Mouse (Mus musculus): ENCODE measurements around the gene Bad. TPM values are rescaled to one million over a fixed set of nuclear protein-coding genes. Genes with fewer than 3 reads are reported as not detected.

Gene Bad
- 47.9 and 48.1 TPM in 2 replicates for polyA plus RNA-seq (2021; fragmentation: Nextera tagmentation)
- long read RNA-seq, experiment 1, transcript Bad-201 (4 exons, 1,452 nt): minor isoform, 13 of 54 reads
- long read RNA-seq, experiment 1, transcript Bad-202 (4 exons, 990 nt): major isoform, 33 of 54 reads
- long read RNA-seq, experiment 1, partial matches to known transcripts: 4 of 54 reads
- long read RNA-seq, experiment 1, other reads (novel, unspliced or antisense): 0 of 54 reads
- long read RNA-seq, experiment 2, transcript Bad-202 (4 exons, 990 nt): minor isoform, 13 of 72 reads
- long read RNA-seq, experiment 2, transcript Bad-201 (4 exons, 1,452 nt): major isoform, 55 of 72 reads
- long read RNA-seq, experiment 2, partial matches to known transcripts: 1 of 72 reads
- long read RNA-seq, experiment 2, other reads (novel, unspliced or antisense): 2 of 72 reads

GRCm38 (mm10) chr19:6941372-6942248 lies at the start of gene Bad:
Bad (plus strand) TSS chr19:6941861.

GRCm38 (mm10) chr19:6909507-6910289 lies 32.0 kb upstream of the Bad start, which contains the start of the genes Trmt112 and Prdx5:
Trmt112 (plus strand) TSS chr19:6909698.
Prdx5 (minus strand) TSS chr19:6910106.

GRCm38 (mm10) chr19:6921647-6922567 lies 19.8 kb upstream of the Bad start, which contains the start of gene Esrra:
Esrra (minus strand) TSS chr19:6921813.

DNA sequence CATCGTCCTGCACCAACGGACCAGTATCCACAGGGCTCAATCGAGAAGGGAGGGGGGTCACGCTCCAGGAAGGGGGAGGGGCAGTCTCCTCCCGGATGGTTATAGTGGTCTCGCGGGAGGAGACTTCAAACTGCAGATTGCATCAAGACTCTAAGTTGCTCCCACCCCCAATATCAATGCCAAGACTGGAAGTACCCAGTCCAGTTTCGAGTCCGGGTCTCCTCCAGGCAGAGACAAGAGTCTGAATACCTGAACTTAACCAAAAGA lies 16.4 kb upstream of the Bad start, which contains the start of gene Catsperz:
TSS of gene Catsperz (minus strand) at position 74 of the 267 bp plus-strand sequence.

DNA sequence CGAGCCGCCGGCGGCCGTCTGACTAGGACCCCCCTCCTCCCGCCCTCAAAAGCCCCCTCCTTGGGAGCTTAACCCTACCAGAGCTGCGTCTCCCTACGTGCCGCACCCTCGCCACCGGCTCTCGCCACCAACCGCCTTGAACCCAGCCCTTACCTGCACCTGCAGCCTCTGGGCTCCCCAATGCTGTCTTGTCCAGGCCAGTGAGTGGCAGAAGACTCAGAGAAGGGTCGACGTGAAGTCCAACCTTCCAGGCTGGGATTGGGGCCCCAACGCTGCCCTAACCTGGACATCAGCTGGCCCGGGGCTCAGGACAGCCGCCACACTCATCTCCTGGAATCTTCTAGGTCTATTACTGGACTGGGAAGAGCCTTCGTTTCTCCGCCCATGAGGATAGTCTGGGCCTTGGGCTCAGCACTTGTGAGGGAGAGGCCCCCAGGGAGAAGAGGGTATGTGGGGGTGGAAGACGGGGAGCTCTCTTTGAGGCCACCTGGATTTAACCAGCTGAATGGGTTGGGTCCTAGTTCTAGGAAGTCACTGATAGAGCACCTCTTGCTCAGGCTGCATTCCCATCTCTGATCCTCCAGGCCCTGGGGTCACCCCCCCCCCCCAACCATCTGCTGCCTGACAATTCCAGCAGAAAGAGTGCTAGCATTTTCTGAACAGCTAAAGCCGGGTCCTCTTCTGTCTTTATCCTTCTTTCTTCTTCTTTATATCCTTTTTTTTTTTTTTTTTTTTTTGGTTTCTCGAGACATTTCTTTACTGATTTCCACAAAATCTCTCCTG lies 7.3 kb upstream of the Bad start, which contains the start of gene Kcnk4:
TSS of gene Kcnk4 (minus strand) at position 321 of the 783 bp plus-strand sequence.

GRCm38 (mm10) chr19:6942249-6942691 lies 609 bp downstream of the Bad start, which contains the start of gene Gpr137:
Gpr137 (minus strand) TSS chr19:6942480.

DNA sequence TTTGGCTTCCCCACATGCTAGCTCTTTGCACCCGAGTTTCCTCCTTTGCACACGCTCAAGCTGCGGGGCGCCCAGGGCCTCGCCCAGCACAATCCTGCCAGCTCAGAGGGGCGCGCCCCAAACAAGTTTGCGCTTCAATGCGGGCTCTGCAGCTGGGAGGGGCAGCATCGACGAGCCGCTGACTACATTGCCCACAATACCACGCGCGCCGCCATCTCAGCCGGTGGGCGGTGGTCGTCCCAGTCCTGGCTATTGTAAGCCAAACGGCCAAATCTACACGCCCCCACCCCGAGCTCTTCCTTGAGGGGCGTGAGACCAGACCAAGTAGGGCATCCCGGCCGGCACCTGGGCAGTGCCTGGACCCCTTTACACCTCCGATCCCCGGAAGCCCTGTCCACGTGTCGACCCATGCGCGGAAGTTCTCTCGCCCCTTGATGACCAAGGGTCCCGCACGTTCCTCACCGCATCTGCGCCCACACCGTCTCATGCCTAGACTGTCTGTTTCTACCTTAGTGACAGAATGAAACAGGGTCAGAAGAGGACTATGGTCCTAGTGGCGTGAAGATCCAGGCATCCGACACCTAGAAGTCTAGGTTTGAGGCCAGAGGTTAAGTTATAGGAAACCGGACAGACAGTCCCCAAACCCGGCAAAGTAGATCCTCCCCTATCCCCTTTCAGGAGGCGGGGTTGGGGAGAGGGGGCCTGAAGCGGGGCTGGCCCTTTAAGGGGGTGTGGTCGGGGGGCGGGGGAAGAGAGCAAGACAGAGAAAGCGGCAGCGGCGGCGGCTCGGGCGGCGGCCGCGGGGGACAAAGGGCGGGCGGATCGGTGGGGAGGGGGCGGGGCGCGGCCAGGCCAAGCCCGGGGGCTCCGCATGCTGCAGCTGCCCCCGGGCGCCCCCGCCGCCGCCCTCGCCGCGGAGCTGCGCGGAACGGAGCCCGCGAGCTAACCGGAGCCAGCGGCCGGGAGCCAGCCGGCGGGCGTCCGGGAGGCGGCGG lies 32.8 kb downstream of the Bad start, which contains the start of gene Ppp1r14b:
TSS of gene Ppp1r14b (plus strand) at position 758 of the 995 bp plus-strand sequence.

DNA sequence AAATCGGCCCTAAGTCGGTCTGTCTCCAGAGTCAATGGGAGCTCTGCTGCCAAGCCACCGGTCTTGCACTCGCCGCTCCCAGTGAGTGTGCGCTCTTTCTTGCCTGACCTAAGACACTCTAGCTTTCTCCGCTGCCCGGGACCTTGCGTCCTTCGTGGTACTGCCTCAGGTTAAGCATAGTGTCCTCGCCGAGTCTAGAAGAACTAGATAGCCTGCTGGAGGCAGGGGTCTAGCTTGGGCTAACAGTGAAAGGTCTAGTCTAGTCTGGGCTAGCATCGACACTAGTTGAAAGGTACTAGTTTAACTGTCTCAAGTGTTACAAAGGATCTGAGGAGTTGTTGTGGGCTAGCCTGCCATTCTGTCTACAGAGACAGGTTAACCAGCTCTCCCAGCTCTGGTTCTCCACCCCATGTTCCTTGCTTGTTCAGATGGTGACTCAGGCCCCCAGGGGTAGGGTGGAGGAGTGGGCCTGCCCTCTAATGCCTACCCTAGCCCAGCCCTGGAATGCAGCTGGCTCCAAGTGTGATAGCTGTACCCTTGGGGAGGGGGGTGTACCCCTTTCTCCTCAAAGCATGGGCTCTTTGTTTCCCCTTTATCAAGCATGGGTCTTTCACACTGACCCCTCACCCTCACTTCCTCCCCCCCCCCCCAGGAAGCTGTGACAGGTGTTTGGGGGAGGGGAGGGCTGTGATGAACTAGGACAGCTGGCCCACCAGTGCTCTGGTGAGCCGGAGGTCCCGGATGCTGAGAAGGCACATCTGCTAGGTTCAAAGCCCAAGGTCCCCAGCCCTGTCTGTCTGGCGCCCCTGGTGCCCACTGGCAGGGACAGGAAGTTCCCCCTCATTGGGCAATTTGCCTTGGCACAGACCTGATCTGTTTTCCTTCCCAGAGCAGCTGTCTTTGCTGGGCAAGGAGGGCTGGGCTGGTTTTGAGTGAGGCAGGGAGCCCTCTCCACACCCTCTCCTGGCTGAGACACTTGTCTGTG lies 34.2 kb downstream of the Bad start, which contains the start of gene Plcb3:
TSS of gene Plcb3 (minus strand) at position 934 of the 985 bp plus-strand sequence.

GRCm38 (mm10) chr19:6980381-6981093 lies 38.9 kb downstream of the Bad start, which contains the start of gene Fkbp2:
Fkbp2 (minus strand) TSS chr19:6980501.

GRCm38 (mm10) chr19:6987061-6987903 lies 45.6 kb downstream of the Bad start, which contains the start of gene Vegfb:
Vegfb (minus strand) TSS chr19:6987651.

GRCm38 (mm10) chr19:6992011-6992858 lies 50.6 kb downstream of the Bad start, which contains the start of gene Dnajc4:
Dnajc4 (minus strand) TSS chr19:6992572.

GRCm38 (mm10) chr19:6996006-6996405 lies 54.3 kb downstream of the Bad start, which contains the start of the genes Nudt22 and Trpt1:
Nudt22 (minus strand) TSS chr19:6996117.
Trpt1 (plus strand) TSS chr19:6996131.

